Mouse (Mus musculus) kidney, adult 2 months (tissue): Measurements from ENCODE around the gene Gpc6. TPM values are rescaled to one million over a fixed set of nuclear protein-coding genes. Genes with fewer than 3 reads are reported as not detected.

Experiments
- DNase-seq: peaks from one replicate; pipeline ENCODE4 v3.0.0; 2021
- H3K27ac ChIP-seq: fragments of 200-500 bp; 2 replicates; pipeline ENCODE4 v1.5.1; 2012; ENCODE audit warnings: low read depth, low read length, control low read depth, inconsistent platforms; ENCODE audit not compliant: insufficient read depth
- H3K27me3 ChIP-seq: fragments of 200-500 bp; replicated peaks from 2 replicates; pipeline ENCODE4 v1.6.1; 2012; ENCODE audit warnings: mild to moderate bottlenecking, moderate library complexity, low read length, inconsistent platforms; ENCODE audit not compliant: control insufficient read depth, insufficient read depth
- H3K36me3 ChIP-seq: fragments of 200-500 bp; 2 replicates; pipeline ENCODE4 v1.6.1; 2012; ENCODE audit warnings: mild to moderate bottlenecking, moderate library complexity, low read length, inconsistent platforms; ENCODE audit not compliant: control insufficient read depth, insufficient read depth
- H3K4me1 ChIP-seq: fragments of 200-500 bp; 2 replicates; pipeline ENCODE4 v1.6.1; 2011; ENCODE audit warnings: low read length; ENCODE audit not compliant: control insufficient read depth, insufficient read depth
- H3K4me3 ChIP-seq: fragments of 200-500 bp; 2 replicates; pipeline ENCODE4 v1.5.1; 2011; ENCODE audit warnings: mild to moderate bottlenecking, low read depth, low read length, control low read depth; ENCODE audit not compliant: insufficient read depth
- CTCF ChIP-seq: fragments of 200-500 bp; conservative IDR thresholded peaks from 2 replicates; pipeline ENCODE4 v1.5.1; 2011; ENCODE audit warnings: low read depth, mild to moderate bottlenecking, control low read depth, low read length, moderate library complexity, mixed read lengths; ENCODE audit not compliant: insufficient read depth, insufficient read length
- POLR2A ChIP-seq: fragments of 200-500 bp; IDR thresholded peaks from one replicate; pipeline ENCODE4 v1.6.1; 2011; ENCODE audit warnings: low read depth, low read length, control low read depth
- WGBS: fragments of 180-500 bp; shearing (Covaris S2); methylation state at CpG from one replicate; pipeline ENCODE4 v1.1.7; 2018; 5-methylcytosine and 5-hydroxymethylcytosine counted together
- polyA plus RNA-seq: library from polyadenylated mRNA; depleted of rRNA; stranded (reverse); fragments of >200 nt; gene quantifications from 2 replicates; pipeline ENCODE4 v1.2.3, GENCODE M21; 2012

The Gpc6 gene
- polyA plus RNA-seq, 1 experiment = 3.4 TPM

- Histone ChIP-seq H3K36me3 (no peaks in the 10 kb centered on the region), H3K4me3 (no peak overlapping the region), H3K4me1 (no peaks in the 10 kb centered on the region), H3K27ac (no peak overlapping the region), H3K27me3 (no peaks in the 10 kb centered on the region)
- no peak for TF ChIP-seq CTCF
- TF ChIP-seq POLR2A = no peak
- 55% methylated on average over 2 of the region's 2 CpGs for WGBS
- no peak for DNase-seq
Observed at GRCm38 (mm10) chr14:117605750-117606149, 680.6 kb downstream of the Gpc6 start.

- TF ChIP-seq POLR2A (no peak), CTCF (no peak)
- no peak overlapping the region for H3K4me3 ChIP-seq
- H3K36me3 ChIP-seq = no peaks in the 10 kb centered on the region
- no peak for DNase-seq
- H3K27ac ChIP-seq = no peak overlapping the region
- 82% methylated on average over 3 of the region's 3 CpGs for WGBS
- H3K4me1 ChIP-seq = no peaks in the 10 kb centered on the region
- no peaks in the 10 kb centered on the region for H3K27me3 ChIP-seq
Observed at GRCm38 (mm10) chr14:117611113-117611512, 686.0 kb downstream of the Gpc6 start.

GRCm38 (mm10) chr14:117625100-117625710, 700.1 kb downstream of the Gpc6 start:
- 74% methylated on average over 9 of the region's 9 CpGs for WGBS
- H3K4me1 ChIP-seq = no peaks in the 10 kb centered on the region
- no peak overlapping the region for H3K4me3 ChIP-seq
- H3K36me3 ChIP-seq = no peaks in the 10 kb centered on the region
- no peaks in the 10 kb centered on the region for H3K27me3 ChIP-seq
- TF ChIP-seq CTCF (no peak), POLR2A (no peak)
- DNase-seq = no peak
- no peak overlapping the region for H3K27ac ChIP-seq

- TF ChIP-seq POLR2A = no peak
- no peak for TF ChIP-seq CTCF
- Histone ChIP-seq H3K27ac (no peak overlapping the region), H3K27me3 (no peaks in the 10 kb centered on the region), H3K4me1 (no peaks in the 10 kb centered on the region), H3K36me3 (no peaks in the 10 kb centered on the region), H3K4me3 (no peak overlapping the region)
- 70% methylated on average over 14 of the region's 14 CpGs for WGBS
- DNase-seq = peak; percentile 43
Observed at GRCm38 (mm10) chr14:117634238-117634940, 709.3 kb downstream of the Gpc6 start.

GRCm38 (mm10) chr14:117641853-117642252, 716.7 kb downstream of the Gpc6 start:
- TF ChIP-seq CTCF (no peak), POLR2A (no peak)
- Histone ChIP-seq H3K4me1 (peaks cover 3% of the 10 kb centered on the region; the same call in 1 of the 2 replicates), H3K36me3 (no peaks in the 10 kb centered on the region), H3K27me3 (no peaks in the 10 kb centered on the region), H3K27ac (no peak overlapping the region), H3K4me3 (no peak overlapping the region)
- DNase-seq = no peak
- 74% methylated on average over 2 of the region's 2 CpGs for WGBS

GRCm38 (mm10) chr14:117643069-117643468, 718.0 kb downstream of the Gpc6 start:
- H3K4me1 ChIP-seq = peaks cover 3% of the 10 kb centered on the region; the same call in 1 of the 2 replicates
- H3K27me3 ChIP-seq = no peaks in the 10 kb centered on the region
- H3K36me3 ChIP-seq = no peaks in the 10 kb centered on the region
- DNase-seq = no peak
- H3K4me3 ChIP-seq = no peak overlapping the region
- no peak overlapping the region for H3K27ac ChIP-seq
- no peak for TF ChIP-seq CTCF
- no peak for TF ChIP-seq POLR2A
- 78% methylated on average over 1 of the region's 1 CpGs for WGBS

GRCm38 (mm10) chr14:117648199-117648960, 723.3 kb downstream of the Gpc6 start:
- DNase-seq = peak; percentile 52
- Histone ChIP-seq H3K27me3 (no peaks in the 10 kb centered on the region), H3K36me3 (no peaks in the 10 kb centered on the region), H3K27ac (no peak overlapping the region), H3K4me1 (peaks cover 2% of the 10 kb centered on the region; the same call in 1 of the 2 replicates), H3K4me3 (no peak overlapping the region)
- WGBS = 78% methylated on average over 9 of the region's 9 CpGs
- TF ChIP-seq CTCF (no peak), POLR2A (no peak)
